Mouse (Mus musculus) heart, embryonic 16.5 days (tissue): ENCODE measurements around the gene Zeb2. TPM values are rescaled to one million over a fixed set of nuclear protein-coding genes. Genes with fewer than 3 reads are reported as not detected.
A peak's percentile ranks its signal among the peaks of the same experiment; 100 is the strongest.

Experiments used
- ATAC-seq: fragments of 200-750 bp; cut with Nextera tagmentation; replicated peaks from 2 replicates; pipeline ENCODE4 v1.8.0; 2017; ENCODE audit warnings: moderate number of reproducible peaks; ENCODE audit not compliant: insufficient read depth, low FRiP score; ENCODE audit errors: extremely low read depth
- H3K27ac ChIP-seq: fragments of 300-500 bp; sonication (generic); 2 replicates; pipeline ENCODE4 v1.5.1; 2014; ENCODE audit warnings: mild to moderate bottlenecking, low read length, control low read depth, moderate library complexity
- H3K27me3 ChIP-seq: fragments of 300-500 bp; sonication (generic); 2 replicates; pipeline ENCODE4 v1.6.1; 2014; ENCODE audit warnings: low read length, mixed read lengths; ENCODE audit not compliant: control insufficient read depth, insufficient read depth
- H3K36me3 ChIP-seq: fragments of 300-500 bp; sonication (generic); 2 replicates; pipeline ENCODE4 v1.6.1; 2014; ENCODE audit not compliant: control insufficient read depth, insufficient read depth
- H3K4me1 ChIP-seq: fragments of 300-500 bp; sonication (generic); 2 replicates; pipeline ENCODE4 v1.6.1; 2014; ENCODE audit warnings: low read length, mixed read lengths; ENCODE audit not compliant: control insufficient read depth, insufficient read depth
- H3K4me2 ChIP-seq: fragments of 300-500 bp; sonication (generic); 2 replicates; pipeline ENCODE4 v1.6.1; 2014; ENCODE audit warnings: low read depth, mild to moderate bottlenecking, control low read depth, low read length
- H3K4me3 ChIP-seq: fragments of 300-500 bp; sonication (generic); 2 replicates; pipeline ENCODE4 v1.5.1; 2014; ENCODE audit warnings: mild to moderate bottlenecking, control low read depth, low read length
- H3K9ac ChIP-seq: fragments of 300-500 bp; sonication (generic); 2 replicates; pipeline ENCODE4 v1.6.1; 2014; ENCODE audit warnings: low read length, control low read depth
- H3K9me3 ChIP-seq: fragments of 300-500 bp; sonication (generic); replicated peaks from 2 replicates; pipeline ENCODE4 v1.6.1; 2016; ENCODE audit warnings: low read length; ENCODE audit not compliant: control insufficient read depth
- WGBS: fragments of 180-500 bp; shearing (Covaris S2); extraction: QIAGEN DNeasy Blood & Tissue Kit; methylation state at CpG from one replicate; pipeline ENCODE4 v1.1.7; 2014; 5-methylcytosine and 5-hydroxymethylcytosine counted together
- polyA plus RNA-seq: library from polyadenylated mRNA; unstranded; fragments of >200 nt; fragmentation: Nextera tagmentation; extraction: Ambion mirVana; gene quantifications from 2 replicates; pipeline ENCODE4 v1.2.1, GENCODE M21; 2015

The Zeb2 gene
- polyA plus RNA-seq, 1 experiment from 2014 or later: 19.9 TPM

DNA sequence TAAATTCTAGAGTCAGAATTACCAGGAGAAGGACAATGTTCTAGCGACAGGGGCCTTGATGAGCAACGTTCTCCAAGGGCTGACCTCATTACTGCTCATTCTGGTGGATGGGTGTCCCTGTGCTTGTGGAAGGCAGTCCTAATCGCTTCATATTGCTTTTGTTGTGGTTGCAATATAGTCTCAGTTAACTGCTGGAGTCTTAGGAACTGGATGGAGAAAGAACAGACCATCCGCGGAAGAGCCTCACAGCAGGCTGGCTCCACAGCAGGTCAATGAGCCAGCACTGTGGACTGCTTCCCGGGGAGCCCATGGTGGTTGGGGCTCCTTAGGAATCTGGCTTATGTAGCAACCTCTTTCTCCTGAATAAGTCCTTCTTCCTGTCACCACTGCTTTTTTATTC, 12.4 kb upstream of the Zeb2 start:
- Histone ChIP-seq H3K4me2 (no peak overlapping the region), H3K9ac (no peak overlapping the region), H3K36me3 (no peaks in the 10 kb centered on the region), H3K4me1 (no peaks in the 10 kb centered on the region), H3K9me3 (no peaks in the 10 kb centered on the region), H3K27me3 (no peaks in the 10 kb centered on the region), H3K4me3 (no peak overlapping the region), H3K27ac (no peak overlapping the region)
- ATAC-seq: no peak
- 55% methylated on average over 6 of the region's 6 CpGs for WGBS

DNA sequence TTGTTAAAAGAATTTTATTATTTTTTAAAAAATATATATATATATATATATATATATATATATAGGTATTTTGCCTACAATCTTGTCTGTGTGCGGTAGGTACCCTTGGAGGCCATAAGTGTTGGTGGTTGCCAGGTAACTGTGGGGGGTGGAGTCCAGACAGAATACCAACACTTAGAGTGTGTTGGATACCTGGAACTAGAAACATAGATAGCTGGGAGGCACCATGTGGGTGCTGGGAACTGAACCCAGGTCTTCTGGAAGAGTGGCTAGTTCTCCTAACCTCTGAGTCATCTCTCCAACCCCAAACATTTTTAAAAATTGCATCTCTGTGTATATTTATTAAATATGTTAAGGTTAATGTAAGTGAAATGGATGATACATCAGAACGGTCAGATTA, 11.5 kb upstream of the Zeb2 start:
- WGBS: 98% methylated on average over 2 of the region's 2 CpGs
- H3K27ac ChIP-seq: no peak overlapping the region
- no peaks in the 10 kb centered on the region for H3K9me3 ChIP-seq
- no peak overlapping the region for H3K9ac ChIP-seq
- H3K27me3 ChIP-seq: no peaks in the 10 kb centered on the region
- no peak overlapping the region for H3K4me3 ChIP-seq
- ATAC-seq: no peak
- no peaks in the 10 kb centered on the region for H3K4me1 ChIP-seq
- H3K4me2 ChIP-seq: no peak overlapping the region
- no peaks in the 10 kb centered on the region for H3K36me3 ChIP-seq

DNA sequence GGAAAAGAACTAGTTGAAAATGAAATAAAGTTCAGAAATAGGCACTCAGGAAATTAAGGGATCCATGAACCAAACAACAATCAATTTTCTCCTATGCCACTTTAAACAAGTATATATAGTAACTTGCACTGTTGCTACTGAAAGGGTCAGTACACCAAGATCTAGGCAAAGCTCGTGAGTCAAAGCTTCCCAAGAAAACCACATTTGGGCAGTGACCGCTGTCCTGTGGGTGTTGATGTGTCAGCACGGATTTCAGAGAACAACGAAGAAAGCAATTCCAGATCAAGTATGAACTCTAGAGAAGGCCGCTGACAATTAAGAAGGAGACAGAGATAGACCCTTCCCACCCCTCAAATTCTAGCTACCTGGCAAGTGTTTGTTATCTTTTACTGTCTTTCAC, 9.2 kb upstream of the Zeb2 start:
- Histone ChIP-seq H3K27me3 (no peaks in the 10 kb centered on the region), H3K36me3 (no peaks in the 10 kb centered on the region), H3K9me3 (no peaks in the 10 kb centered on the region), H3K4me1 (no peaks in the 10 kb centered on the region), H3K4me2 (no peak overlapping the region), H3K27ac (no peak overlapping the region), H3K9ac (no peak overlapping the region), H3K4me3 (no peak overlapping the region)
- WGBS: 82% methylated on average over 5 of the region's 5 CpGs
- no peak for ATAC-seq

DNA sequence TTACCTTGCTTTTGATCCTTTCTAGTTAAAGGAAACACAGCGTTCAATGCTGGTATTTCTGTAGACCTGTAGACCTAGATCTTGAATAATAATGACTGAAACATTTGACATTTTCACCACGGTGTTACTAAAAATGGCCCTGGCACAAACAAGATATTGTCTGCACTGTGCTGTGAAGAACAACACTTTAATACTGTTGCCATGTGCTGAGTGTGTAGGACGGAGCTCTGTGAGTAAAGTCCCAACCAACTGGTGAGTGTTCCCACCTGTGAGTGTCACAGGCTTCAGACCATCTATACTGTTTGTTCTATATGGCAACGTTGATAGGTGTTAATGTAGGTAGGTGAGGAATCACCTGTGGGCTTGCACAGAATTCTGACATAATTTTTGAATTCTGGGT, 8.0 kb upstream of the Zeb2 start:
- no peaks in the 10 kb centered on the region for H3K27me3 ChIP-seq
- no peak overlapping the region for H3K4me3 ChIP-seq
- H3K9ac ChIP-seq: no peak overlapping the region
- H3K4me1 ChIP-seq: no peaks in the 10 kb centered on the region
- H3K27ac ChIP-seq: no peak overlapping the region
- no peak for ATAC-seq
- H3K36me3 ChIP-seq: no peaks in the 10 kb centered on the region
- 63% methylated on average over 4 of the region's 4 CpGs for whole genome bisulfite sequencing
- no peaks in the 10 kb centered on the region for H3K9me3 ChIP-seq
- no peak overlapping the region for H3K4me2 ChIP-seq

DNA sequence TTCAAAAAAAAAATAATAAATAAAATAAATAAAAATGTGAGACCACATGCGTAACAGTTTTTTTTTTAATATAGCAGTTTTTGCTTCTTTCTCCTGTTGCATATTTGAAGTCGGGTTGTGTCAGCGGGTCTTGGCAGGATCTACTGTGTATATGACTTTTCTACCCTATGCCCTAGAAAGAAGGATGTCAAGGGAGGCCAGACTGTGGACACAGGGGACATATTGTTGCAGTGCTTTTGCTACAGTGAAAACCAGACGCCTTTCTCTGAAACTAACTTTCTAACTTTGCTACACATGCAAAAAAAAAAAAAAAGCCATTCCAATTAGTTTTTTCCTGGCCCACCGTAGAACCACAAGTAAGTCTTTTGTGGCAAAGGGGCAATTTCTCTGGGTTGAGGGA, 6.3 kb upstream of the Zeb2 start:
- Histone ChIP-seq H3K4me1 (no peaks in the 10 kb centered on the region), H3K27me3 (no peaks in the 10 kb centered on the region), H3K27ac (no peak overlapping the region), H3K4me3 (no peak overlapping the region), H3K9ac (no peak overlapping the region), H3K36me3 (no peaks in the 10 kb centered on the region), H3K4me2 (no peak overlapping the region), H3K9me3 (no peaks in the 10 kb centered on the region)
- 84% methylated on average over 5 of the region's 5 CpGs for WGBS
- no peak for ATAC-seq

DNA sequence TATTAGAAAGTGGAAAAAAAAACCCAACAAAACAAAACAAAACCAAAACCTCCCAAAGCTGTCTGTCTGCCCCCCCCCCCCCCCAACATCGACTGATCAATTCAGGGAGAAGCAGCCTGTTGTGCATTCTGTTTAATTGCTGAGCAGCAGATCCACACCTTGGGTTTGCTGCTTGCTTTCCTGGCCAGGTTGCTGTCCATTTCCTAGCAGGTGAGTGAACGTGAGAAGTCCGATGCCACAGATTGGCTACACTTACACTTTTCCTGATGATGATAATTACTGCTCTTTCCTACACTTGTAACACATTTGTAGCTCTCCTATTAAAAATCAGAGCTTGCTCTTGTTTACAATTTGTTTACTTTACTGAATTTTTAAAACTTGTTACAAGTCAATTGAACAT, 926 bp upstream of the Zeb2 start:
- ATAC-seq: no peak
- Histone ChIP-seq H3K9me3 (no peaks in the 10 kb centered on the region), H3K4me1 (no peaks in the 10 kb centered on the region), H3K4me3 (no peak overlapping the region), H3K27me3 (no peaks in the 10 kb centered on the region), H3K27ac (no peak overlapping the region), H3K9ac (no peak overlapping the region), H3K36me3 (no peaks in the 10 kb centered on the region), H3K4me2 (no peak overlapping the region)
- 55% methylated on average over 3 of the region's 3 CpGs for WGBS

DNA sequence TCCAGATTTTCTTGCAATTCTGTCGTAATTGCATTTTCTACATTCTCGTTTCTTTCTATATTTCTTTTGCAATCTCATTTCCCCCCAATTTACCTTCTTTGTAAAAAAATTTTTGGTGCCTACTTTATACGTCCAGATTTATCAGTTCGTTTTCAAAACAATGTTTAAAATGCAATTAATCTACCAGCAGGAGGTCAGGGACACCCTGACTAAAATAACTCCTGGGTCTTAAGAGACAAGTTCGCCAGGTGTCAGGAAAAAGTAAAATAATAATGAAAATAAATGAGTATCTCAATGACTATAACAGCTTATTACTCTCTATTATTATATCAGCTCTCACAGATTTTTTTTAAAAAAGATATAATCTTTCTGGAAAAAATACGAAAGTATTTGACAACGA, 397 bp upstream of the Zeb2 start:
- H3K4me2 ChIP-seq: peak overlapping the region; percentile 92
- peak overlapping the region; percentile 68 for H3K9ac ChIP-seq
- H3K4me1 ChIP-seq: no peaks in the 10 kb centered on the region
- no peaks in the 10 kb centered on the region for H3K36me3 ChIP-seq
- ATAC-seq: no peak
- 34% methylated on average over 7 of the region's 7 CpGs for WGBS
- no peaks in the 10 kb centered on the region for H3K27me3 ChIP-seq
- H3K4me3 ChIP-seq: peak overlapping the region; percentile 67
- no peaks in the 10 kb centered on the region for H3K9me3 ChIP-seq
- H3K27ac ChIP-seq: peak overlapping the region; percentile 64

DNA sequence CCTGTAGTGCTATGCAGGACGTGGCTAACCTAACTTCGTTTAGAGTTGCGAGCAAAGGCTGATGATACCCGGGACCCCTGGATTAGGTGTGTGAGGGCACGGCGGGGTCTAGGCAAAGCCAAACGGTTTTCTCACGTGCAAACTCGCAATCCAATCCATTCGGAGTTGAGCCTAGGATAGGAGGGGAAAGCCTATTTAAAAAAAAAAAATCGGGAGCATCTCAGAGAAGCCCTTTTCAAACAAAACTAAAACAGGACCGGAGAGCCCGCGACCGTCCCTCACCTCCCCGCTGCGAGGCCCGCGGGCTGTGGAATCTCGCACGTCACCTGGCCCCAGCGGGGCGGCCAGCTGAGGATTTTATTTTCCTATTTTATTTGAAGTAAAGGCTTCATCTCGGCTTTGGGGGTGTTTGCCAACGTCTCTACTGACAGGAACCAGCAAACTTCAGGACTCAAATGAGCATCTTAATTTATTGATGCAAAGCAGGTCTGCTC, 617 bp downstream of the Zeb2 start:
- Histone ChIP-seq H3K4me1 (peaks cover 6% of the 10 kb centered on the region; the same call in 1 of the 2 replicates), H3K9ac (peak overlapping the region; percentile 68), H3K36me3 (no peaks in the 10 kb centered on the region), H3K9me3 (no peaks in the 10 kb centered on the region), H3K4me3 (peak overlapping the region; percentile 67), H3K4me2 (peak overlapping the region; percentile 92), H3K27me3 (no peaks in the 10 kb centered on the region), H3K27ac (peak overlapping the region; percentile 64)
- under 1% methylated on average over 25 of the region's 25 CpGs for WGBS
- no peak for ATAC-seq

DNA sequence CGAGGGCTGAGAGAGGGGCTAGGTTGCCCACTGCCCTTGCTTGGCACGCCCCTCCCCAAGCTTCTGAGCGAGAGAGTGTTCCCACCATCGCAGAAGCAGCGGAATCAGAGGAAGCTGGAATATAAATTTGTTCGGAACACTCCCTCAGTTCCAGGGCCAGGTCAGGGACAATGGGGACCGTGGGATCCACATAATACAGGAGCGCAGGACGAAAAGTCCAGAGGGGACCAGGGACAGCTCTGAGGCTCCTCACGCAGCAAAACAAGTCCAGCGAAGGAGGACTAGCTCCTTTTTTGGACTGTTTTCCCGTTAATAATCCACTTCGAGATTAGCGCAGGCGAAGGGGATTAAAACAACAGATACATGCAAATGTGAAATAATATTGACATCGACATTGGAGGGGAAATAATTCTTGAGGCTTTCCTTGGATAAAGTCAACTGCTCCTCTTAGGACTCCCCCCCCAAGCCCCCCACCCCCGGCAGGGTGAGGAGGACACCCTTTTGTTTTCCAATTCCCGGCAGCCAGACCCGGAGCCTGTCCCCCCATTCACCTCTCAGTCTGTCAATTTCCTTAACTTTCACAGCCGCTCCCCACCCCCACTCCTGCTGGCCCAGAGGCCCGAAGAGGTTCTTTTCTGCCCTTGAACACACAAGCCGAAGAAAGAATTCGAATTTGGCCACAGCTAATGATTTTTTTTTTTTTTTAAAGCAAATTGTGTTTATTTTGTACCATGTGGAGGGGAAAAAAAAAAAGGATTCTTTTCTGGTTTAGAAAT, 1.3 kb downstream of the Zeb2 start:
- H3K36me3 ChIP-seq: no peaks in the 10 kb centered on the region
- peak overlapping the region; percentile 92 for H3K4me2 ChIP-seq
- H3K9ac ChIP-seq: peak overlapping the region; percentile 68
- peaks cover 6% of the 10 kb centered on the region; the same call in 1 of the 2 replicates for H3K4me1 ChIP-seq
- H3K27ac ChIP-seq: peak overlapping the region; percentile 64
- no peak; the same call in 1 of the 2 replicates for ATAC-seq
- H3K9me3 ChIP-seq: no peaks in the 10 kb centered on the region
- no peaks in the 10 kb centered on the region for H3K27me3 ChIP-seq
- WGBS: 7% methylated on average over 23 of the region's 23 CpGs
- H3K4me3 ChIP-seq: peak overlapping the region; percentile 67
